Mouse (Mus musculus): ENCODE data around the gene Cdc42.

The Cdc42 gene

DNA sequence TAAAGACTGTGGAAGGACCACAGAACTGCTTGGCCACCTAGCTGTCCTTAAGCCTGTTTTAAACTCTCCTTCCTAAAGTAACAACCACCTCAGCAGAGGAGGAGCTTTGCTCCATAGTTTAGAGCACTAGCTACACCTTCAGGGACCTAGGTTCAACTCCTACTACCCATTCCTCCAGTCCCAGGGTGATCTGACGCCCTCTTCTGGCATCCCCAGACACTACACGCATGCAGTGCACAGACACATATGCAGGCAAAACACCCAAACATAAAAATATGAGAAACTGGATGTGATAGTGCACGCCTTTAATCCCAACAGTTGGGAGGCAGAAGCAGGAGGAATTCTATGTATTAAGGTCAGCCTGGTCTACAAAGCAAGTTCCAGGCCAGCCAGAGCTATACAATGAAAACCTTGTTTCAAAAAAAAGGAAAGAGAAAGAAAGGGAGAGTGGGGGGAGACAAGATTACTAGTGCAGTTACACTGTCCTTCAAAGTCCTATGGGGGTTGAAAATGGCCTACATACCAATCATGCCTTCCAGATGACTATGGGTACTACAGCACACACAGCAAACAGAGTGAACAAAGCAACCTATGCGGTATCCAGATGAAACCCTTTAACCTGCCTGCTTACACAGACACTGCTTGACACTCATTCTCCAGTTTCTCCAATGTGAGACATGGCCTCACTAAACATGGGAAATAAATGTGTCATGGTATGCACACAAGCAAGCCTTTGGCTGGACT, 41.3 kb downstream of the Cdc42 start:
- DNase-seq (ENCODE audit: low read depth, low spot score), result no peak

DNA sequence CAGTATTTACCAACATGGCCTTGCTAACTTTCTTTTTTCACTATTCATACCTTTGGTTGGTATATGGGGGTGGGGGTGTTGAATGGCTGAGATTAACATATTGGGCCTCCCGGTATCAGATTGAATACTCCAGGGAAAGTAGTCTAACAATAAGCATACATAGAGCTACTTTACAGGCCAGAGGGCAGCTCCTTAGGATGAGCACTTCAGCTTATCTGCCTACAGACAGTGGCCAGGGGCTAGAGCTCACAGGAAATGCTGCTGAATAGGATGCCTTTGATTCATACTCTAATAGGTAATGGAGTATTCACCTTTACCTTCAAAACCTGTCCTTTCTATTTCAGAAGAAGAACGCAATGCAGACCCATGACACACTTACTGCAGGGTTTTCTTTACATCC, 42.5 kb downstream of the Cdc42 start:
- no peak for DNase-seq (ENCODE audit: low read depth, low spot score)

DNA sequence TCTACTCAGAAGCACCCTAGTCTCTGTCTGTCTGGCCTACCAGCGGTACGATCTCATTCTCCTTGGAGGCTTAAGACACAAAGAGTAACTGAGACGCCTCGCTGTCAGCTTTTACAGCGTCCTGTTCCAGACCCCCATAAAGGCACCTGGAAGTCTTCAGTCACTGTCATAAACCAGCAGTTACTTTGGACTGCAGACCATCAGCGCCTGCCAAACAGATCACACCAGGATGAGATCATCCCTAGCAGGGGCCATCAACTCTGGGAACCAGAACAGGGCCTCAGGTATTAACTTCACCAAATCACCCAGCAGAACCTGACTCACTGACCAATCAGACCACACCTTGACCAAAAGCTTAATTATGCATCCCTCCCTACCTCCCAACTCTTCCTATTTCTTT, 43.0 kb downstream of the Cdc42 start:
- DNase-seq (ENCODE audit: low read depth, low spot score), result no peak

DNA sequence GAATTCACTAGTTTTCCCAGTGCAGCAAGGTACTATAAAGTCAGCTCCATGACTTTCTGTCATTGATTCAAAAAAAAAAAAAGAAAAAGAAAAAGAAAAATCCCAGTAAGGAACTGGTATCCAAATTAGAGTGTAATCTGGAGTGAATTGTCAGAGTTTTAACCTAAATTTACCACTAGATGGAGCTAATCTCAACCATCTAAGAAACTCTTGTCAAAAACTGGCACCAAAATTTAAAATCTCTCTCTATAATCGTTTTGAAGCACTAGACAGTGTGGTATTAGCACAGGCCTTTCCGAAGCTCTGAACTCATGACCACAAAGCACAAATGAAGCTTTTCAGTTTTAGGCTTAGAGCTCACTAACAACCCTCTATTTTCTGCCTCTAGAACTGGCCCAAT, 44.0 kb downstream of the Cdc42 start:
- no peak for DNase-seq (ENCODE audit: low read depth, low spot score)

DNA sequence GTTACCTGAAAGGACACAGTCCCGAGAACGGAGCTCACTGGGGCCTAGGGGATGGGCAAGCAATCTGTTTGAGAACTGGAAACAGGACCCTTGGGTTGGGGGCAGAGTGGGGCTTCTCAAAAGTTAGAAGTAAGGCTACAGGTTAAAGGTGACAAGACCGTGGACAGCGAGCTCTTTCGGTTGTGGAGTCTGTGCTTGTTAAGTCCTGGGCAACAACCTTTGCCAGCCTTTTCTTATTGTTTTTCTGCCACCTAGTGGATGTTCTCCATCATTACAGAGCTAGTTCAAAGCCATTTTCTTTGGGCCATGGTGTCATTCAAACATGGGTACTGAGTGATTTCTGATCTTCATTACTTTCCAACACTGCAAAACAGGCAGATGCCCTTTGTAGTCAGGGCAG, 49.1 kb downstream of the Cdc42 start:
- DNase-seq (ENCODE audit: low read depth, low spot score), result peak; percentile 43

DNA sequence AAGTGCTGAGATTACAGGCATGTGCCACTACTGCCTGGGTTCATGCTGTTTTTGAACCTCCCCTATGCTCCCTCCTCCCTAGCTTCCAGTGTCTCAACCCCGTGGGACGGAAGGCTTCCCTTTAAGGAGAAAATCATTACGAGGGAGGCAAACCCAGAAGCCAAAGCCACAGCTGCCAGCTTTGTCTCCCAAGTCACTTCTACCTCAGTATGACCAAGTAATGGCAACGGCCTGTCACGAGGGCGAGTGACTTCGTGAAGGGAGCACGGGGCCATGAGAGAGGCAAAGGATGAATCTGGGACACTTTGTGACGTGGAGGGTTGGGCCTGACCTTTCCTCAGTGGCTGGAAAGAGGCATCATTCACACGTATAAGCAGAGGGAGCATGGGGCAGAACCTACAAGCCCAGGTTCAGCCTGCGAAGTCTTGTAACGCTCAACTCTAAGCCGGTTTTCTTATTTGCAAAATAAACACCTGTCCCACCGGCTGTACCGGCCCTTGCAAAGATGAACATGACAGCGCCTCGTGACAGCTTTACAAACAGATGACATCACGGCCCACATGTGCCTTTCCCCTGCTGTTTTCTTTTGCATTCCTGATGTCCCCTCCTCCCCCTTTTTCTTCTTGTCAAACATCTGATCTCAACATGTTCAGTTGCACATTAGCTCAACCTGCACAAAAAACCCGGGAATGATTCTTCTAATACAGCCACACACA, 50.4 kb downstream of the Cdc42 start:
- no peak for DNase-seq (ENCODE audit: low read depth, low spot score)

DNA sequence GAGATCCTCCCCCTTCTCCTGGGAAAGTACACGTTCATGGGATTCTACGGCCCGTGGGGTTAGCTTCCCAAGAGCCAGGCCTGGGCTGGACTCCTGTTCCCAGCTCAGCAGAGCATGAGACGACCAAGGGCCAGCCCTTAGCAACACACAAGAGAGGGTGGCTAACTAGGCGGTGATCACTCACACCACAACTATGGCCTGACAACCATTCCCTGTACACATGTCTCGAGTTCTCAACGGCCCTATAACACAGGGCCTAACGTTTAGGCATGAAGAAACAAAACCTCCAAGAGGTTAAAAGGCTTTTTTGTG, 51.0 kb downstream of the Cdc42 start:
- DNase-seq (ENCODE audit: low read depth, low spot score), result no peak

GRCm38 (mm10) chr4:137305831-137306576, 51.5 kb downstream of the Cdc42 start:
- no peak for DNase-seq (ENCODE audit: low read depth, low spot score)

GRCm38 (mm10) chr4:137305066-137305465, 52.5 kb downstream of the Cdc42 start:
- DNase-seq (ENCODE audit: low read depth, low spot score), result no peak

GRCm38 (mm10) chr4:137304106-137304505, 53.4 kb downstream of the Cdc42 start:
- DNase-seq (ENCODE audit: low read depth, low spot score), result no peak

GRCm38 (mm10) chr4:137301635-137302034, 55.9 kb downstream of the Cdc42 start:
- no peak for DNase-seq (ENCODE audit: low read depth, low spot score)

DNA sequence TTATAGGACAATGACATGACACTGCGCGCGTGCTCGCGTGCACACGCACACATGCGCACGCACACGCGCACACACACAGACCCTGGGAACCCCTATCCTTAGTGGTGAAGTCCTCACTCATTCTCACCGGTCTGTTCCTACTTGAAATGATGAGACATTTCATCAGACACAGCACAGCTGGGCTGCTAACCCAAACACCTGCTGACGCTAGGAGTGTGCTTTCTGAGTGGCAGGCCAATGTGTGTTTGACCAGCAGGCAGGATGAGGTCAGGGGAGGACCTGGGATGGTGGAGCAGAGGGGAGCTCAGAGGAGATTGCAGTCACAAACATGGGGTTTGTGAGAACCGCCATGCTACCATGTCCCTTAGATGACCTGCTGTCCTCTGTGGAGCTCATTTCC, 57.3 kb downstream of the Cdc42 start:
- no peak for DNase-seq (ENCODE audit: low read depth, low spot score)

- no peak for DNase-seq (ENCODE audit: low read depth, low spot score)
These were observed 59.1 kb downstream of the Cdc42 start for GRCm38 (mm10) chr4:137298406-137298805.

GRCm38 (mm10) chr4:137297611-137298010, 59.9 kb downstream of the Cdc42 start:
- DNase-seq (ENCODE audit: low read depth, low spot score), result no peak

- no peak for DNase-seq (ENCODE audit: low read depth, low spot score)
These were observed 62.6 kb downstream of the Cdc42 start for GRCm38 (mm10) chr4:137294951-137295350.

DNA sequence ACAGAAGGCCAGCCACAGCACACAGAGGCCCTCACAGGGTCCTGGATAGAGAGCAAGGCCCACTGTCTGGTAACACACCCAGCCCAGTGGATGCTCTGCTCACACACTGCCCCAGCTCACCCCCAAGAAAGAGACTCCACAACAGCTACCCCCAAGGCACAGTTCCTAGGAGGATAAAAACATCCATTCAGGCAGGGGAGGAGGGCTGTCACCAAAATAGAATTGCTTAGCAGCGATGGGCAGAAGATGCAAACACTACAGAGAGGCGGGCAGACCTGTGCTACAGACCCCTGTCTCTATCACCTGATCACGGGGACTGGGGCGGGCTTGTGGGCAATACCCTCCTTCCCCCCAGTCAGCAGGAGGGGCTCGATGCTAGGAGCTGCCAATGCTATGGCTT, 63.0 kb downstream of the Cdc42 start:
- DNase-seq (ENCODE audit: low read depth, low spot score), result no peak

DNA sequence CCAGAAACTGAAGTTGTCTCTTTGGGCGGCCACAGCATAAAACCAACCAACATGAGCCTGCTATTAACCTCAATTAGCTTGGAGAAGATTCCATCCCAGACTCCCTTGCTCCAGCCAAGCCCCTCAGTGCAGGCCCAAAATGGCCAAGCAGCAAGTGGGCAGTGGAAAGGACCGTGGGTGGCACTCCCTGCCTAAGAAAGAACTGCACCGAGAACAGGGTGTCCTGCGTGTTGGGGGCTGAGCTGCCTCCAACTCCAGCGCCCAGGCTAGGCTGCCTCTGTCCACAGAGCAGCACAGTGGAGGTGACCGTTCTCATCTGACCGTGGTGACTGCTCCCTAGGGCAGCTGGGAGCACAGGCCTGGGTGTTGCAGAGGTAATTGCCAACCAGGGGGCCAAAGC, 63.5 kb downstream of the Cdc42 start:
- no peak for DNase-seq (ENCODE audit: low read depth, low spot score)

GRCm38 (mm10) chr4:137292625-137293024, 64.9 kb downstream of the Cdc42 start:
- no peak for DNase-seq (ENCODE audit: low read depth, low spot score)

DNA sequence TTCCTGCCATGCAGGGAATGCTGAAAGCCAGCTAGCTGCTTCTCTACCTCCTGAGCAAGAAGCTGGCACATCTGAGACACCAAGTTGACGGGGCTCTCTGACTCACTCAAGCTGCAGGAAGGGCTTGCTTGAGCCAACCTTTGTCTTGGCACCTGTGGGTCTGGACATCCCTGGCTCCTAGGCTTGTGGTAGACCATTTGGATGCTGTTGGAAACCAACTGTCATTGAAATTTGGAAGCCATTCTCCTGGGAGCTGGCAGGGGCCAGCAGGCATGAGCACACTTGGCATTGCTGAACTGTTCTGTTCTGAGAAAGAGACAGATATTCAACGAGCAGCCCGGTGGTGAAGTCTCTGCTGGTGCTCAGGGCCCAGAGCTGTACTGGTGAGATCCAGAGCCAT, 67.3 kb downstream of the Cdc42 start:
- no peak for DNase-seq (ENCODE audit: low read depth, low spot score)

GRCm38 (mm10) chr4:137289701-137290100, 67.8 kb downstream of the Cdc42 start:
- no peak for DNase-seq (ENCODE audit: low read depth, low spot score)

GRCm38 (mm10) chr4:137287818-137288217, 69.7 kb downstream of the Cdc42 start:
- DNase-seq (ENCODE audit: low read depth, low spot score), result peak; percentile 54

DNA sequence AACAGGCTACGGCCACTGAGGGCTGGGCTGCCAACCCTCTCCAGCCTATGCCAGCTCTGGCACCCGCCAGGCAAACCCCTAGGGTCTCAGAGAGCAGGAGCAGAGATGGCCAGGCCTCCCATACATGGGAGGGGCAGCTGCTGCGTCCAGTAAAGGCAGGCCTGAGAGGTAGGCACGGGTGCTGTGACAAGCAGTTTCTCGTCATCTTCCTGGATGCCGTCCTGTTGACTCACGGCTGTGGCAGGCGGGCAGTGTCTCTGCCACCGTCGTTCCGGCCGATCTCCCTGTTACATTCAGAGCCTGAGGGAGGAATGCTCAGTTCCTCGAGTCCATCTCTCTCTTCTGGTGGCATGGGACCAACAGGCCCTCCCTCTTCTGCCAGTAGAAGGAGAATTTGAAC, 70.3 kb downstream of the Cdc42 start:
- DNase-seq (ENCODE audit: low read depth, low spot score), result no peak

- DNase-seq (ENCODE audit: low read depth, low spot score), result no peak
These were observed 70.9 kb downstream of the Cdc42 start for GRCm38 (mm10) chr4:137286662-137286953.
